Comparison of ENCODE assay signal across 8 mouse cellular contexts in the genomic region with DNA sequence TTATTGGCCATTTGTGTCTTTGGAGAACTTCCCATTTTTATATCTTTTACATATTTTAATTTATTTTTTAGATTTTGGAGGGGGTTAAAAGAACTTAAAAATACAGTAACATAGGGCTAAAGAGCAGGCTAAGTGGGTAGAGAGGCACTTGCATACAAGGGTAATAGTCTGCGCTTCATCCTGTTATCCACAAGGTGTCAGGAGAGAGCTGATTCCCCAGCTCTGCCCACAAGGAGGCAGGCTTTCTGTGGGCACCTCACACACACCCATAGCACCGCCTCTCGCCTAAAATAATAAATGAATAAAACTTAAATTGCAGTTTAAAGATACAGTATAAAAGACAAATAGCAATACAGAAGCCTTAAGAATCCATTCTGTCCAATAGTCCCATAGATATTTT. TPM values are rescaled to one million over a fixed set of nuclear protein-coding genes. Genes with fewer than 3 reads are reported as not detected.
DNase-seq lines count a peak whose midpoint lies in the region; ATAC-seq and TF ChIP-seq lines count a peak whose summit lies in the region.

No protein-coding gene starts in this region.

- no peak overlapping the region for H3K9ac ChIP-seq in heart, adult 2 months (ENCODE audit: low read depth, low read length)
- no peak overlapping the region for H3K9ac ChIP-seq in heart, embryonic 11.5 days (ENCODE audit: low read depth, low read length)

- TF ChIP-seq CTCF in heart, adult 2 months (IDR thresholded peaks at IDR 0.05): peak; percentile 77

- WGBS in heart, adult 2 months: 18% methylated on average over 3 of the region's 3 CpGs
- 32% methylated on average over 3 of the region's 3 CpGs for WGBS in heart, embryonic 11.5 days (ENCODE audit: insufficient replicate concordance)
- WGBS in limb, embryonic 10.5 days: 34% methylated on average over 3 of the region's 3 CpGs

- H3K36me3 ChIP-seq in heart, adult 2 months (ENCODE audit: control insufficient read depth, insufficient read depth, low read length): no peaks in the 10 kb centered on the region
- H3K36me3 ChIP-seq in heart, embryonic 11.5 days (ENCODE audit: control insufficient read depth, insufficient read depth, low read length): no peaks in the 10 kb centered on the region
- H3K36me3 ChIP-seq in limb, embryonic 10.5 days: no peaks in the 10 kb centered on the region

- H3K9me3 ChIP-seq in heart, embryonic 11.5 days (replicated peaks; ENCODE audit: control insufficient read depth, low read length): no peaks in the 10 kb centered on the region
- H3K9me3 ChIP-seq in limb, embryonic 10.5 days (replicated peaks): no peaks in the 10 kb centered on the region

- no peak for TF ChIP-seq POLR2A in heart, adult 2 months (IDR thresholded peaks at IDR 0.05; ENCODE audit: insufficient read depth, low read depth, low read length)

- intact Hi-C loops in heart, adult 2 months (cut with DNase I): no loop called here

- TF ChIP-seq EP300 in heart, adult 2 months (IDR thresholded peaks at IDR 0.05; ENCODE audit: insufficient read depth, low read depth, low read length): no peak

- DNase-seq in heart, adult 2 months: no peak
- peak; percentile 21 for DNase-seq in right cerebral cortex, postnatal 25 days
- no peak for DNase-seq in right cerebral cortex, postnatal 4 days
- DNase-seq in c-Kit-positive CD71-positive TER-119-positive erythroid progenitor cells, embryonic 14.5 days (ENCODE audit: low spot score): peak; percentile 34
- peak; percentile 38 for DNase-seq in limb, embryonic 10.5 days (ENCODE audit: low spot score)
- peak; percentile 39 for DNase-seq in telencephalon, adult 2 months (ENCODE audit: low read depth, low spot score)
- no peak for DNase-seq in ovary, postnatal 10 days (ENCODE audit: low spot score)

- no peaks in the 10 kb centered on the region for H3K27me3 ChIP-seq in heart, adult 2 months (ENCODE audit: control insufficient read depth, insufficient read depth, low read length)
- H3K27me3 ChIP-seq in heart, embryonic 11.5 days (ENCODE audit: control insufficient read depth, insufficient read depth, low read length): no peaks in the 10 kb centered on the region
- no peaks in the 10 kb centered on the region for H3K27me3 ChIP-seq in limb, embryonic 10.5 days (ENCODE audit: low read depth, poor library complexity, severe bottlenecking)

- H3K4me2 ChIP-seq in heart, embryonic 11.5 days: no peak overlapping the region

- no peaks in the 10 kb centered on the region for H3K4me1 ChIP-seq in heart, adult 2 months (ENCODE audit: control insufficient read depth, insufficient read depth, low read length)
- H3K4me1 ChIP-seq in heart, embryonic 11.5 days (ENCODE audit: control insufficient read depth, insufficient read depth, low read length): no peaks in the 10 kb centered on the region
- no peaks in the 10 kb centered on the region for H3K4me1 ChIP-seq in limb, embryonic 10.5 days

- H3K79me2 ChIP-seq in heart, adult 2 months (replicated peaks; ENCODE audit: control insufficient read depth, insufficient read depth, low read length): no peaks in the 10 kb centered on the region

- H3K27ac ChIP-seq in heart, adult 2 months: no peak overlapping the region
- no peak overlapping the region for H3K27ac ChIP-seq in heart, embryonic 11.5 days (ENCODE audit: low read depth, low read length)
- H3K27ac ChIP-seq in limb, embryonic 10.5 days: no peak overlapping the region

- no peak overlapping the region for H3K4me3 ChIP-seq in heart, adult 2 months
- no peak overlapping the region for H3K4me3 ChIP-seq in heart, embryonic 11.5 days (ENCODE audit: low read depth, low read length)
- no peak overlapping the region for H3K4me3 ChIP-seq in limb, embryonic 10.5 days

- ATAC-seq in heart, embryonic 11.5 days (replicated peaks; ENCODE audit: insufficient number of reproducible peaks, low FRiP score, low TSS enrichment): no peak

RNA-seq across cellular contexts. Expression of a gene that starts 17.5 kb away (rescaled TPM):
- total RNA-seq in heart, adult 2 months (2021): not detected
- polyA plus RNA-seq in heart, adult 2 months (2012; rRNA removed): not detected in 2 replicates
- not detected in 2 replicates for polyA plus RNA-seq in heart, embryonic 11.5 days (2014; fragmentation: Nextera tagmentation; extraction: Ambion mirVana)
- not detected in 2 replicates for polyA plus RNA-seq in limb, embryonic 10.5 days (2016; fragmentation: Nextera tagmentation; extraction: Ambion mirVana)

RNA-seq across cellular contexts. Expression of a gene that starts 29.6 kb away (rescaled TPM):
- not detected for total RNA-seq in heart, adult 2 months (2021)
- 0.15 TPM in 1 of 2 replicates, not detected in the other for polyA plus RNA-seq in heart, adult 2 months (2012; rRNA removed)
- polyA plus RNA-seq in heart, embryonic 11.5 days (2014; fragmentation: Nextera tagmentation; extraction: Ambion mirVana): not detected in 2 replicates
- polyA plus RNA-seq in limb, embryonic 10.5 days (2016; fragmentation: Nextera tagmentation; extraction: Ambion mirVana): not detected in 2 replicates

RNA-seq across cellular contexts. Expression of a gene that starts 32.1 kb away (rescaled TPM):
- not detected for total RNA-seq in heart, adult 2 months (2021)
- 0.37 TPM in 1 of 2 replicates, not detected in the other for polyA plus RNA-seq in heart, adult 2 months (2012; rRNA removed)
- polyA plus RNA-seq in heart, embryonic 11.5 days (2014; fragmentation: Nextera tagmentation; extraction: Ambion mirVana): not detected in 2 replicates
- polyA plus RNA-seq in limb, embryonic 10.5 days (2016; fragmentation: Nextera tagmentation; extraction: Ambion mirVana): not detected in 2 replicates

RNA-seq across cellular contexts. Expression of a gene that starts 39.0 kb away (rescaled TPM):
- total RNA-seq in heart, adult 2 months (2021): not detected
- polyA plus RNA-seq in heart, adult 2 months (2012; rRNA removed): not detected in 2 replicates
- polyA plus RNA-seq in heart, embryonic 11.5 days (2014; fragmentation: Nextera tagmentation; extraction: Ambion mirVana): not detected in 2 replicates
- not detected in 2 replicates for polyA plus RNA-seq in limb, embryonic 10.5 days (2016; fragmentation: Nextera tagmentation; extraction: Ambion mirVana)

RNA-seq across cellular contexts. Expression of a gene that starts 55.1 kb away (rescaled TPM):
- total RNA-seq in heart, adult 2 months (2021): 10 to 100 TPM; 29.4 to 31.2 TPM
- 35.1 and 46.7 TPM in 2 replicates for polyA plus RNA-seq in heart, adult 2 months (2012; rRNA removed)
- polyA plus RNA-seq in heart, embryonic 11.5 days (2014; fragmentation: Nextera tagmentation; extraction: Ambion mirVana): 1.0 and 1.9 TPM in 2 replicates
- 1.9 and 2.3 TPM in 2 replicates for polyA plus RNA-seq in limb, embryonic 10.5 days (2016; fragmentation: Nextera tagmentation; extraction: Ambion mirVana)

Comparison
In these comparisons a context has a peak if more than half of its experiments do, and no peak if none do; other contexts are left out.
1. DNase-seq: peak in right cerebral cortex, postnatal 25 days (single experiment), c-Kit-positive CD71-positive TER-119-positive erythroid progenitor cells, embryonic 14.5 days (single experiment), limb, embryonic 10.5 days (single experiment) and telencephalon, adult 2 months (single experiment); none in heart, adult 2 months (0 of 2), right cerebral cortex, postnatal 4 days (single experiment) and ovary, postnatal 10 days (single experiment).